Mouse (Mus musculus) thymus, adult 2 months (tissue): ENCODE data around the gene Draxin.

ENCODE experiments used
- CTCF ChIP-seq: fragments of 200-500 bp; IDR thresholded peaks from 2 replicates; pipeline ENCODE4 v1.5.1; 2012; ENCODE audit warnings: mild to moderate bottlenecking, control low read depth, low read length, moderate library complexity, borderline replicate concordance; ENCODE audit not compliant: control insufficient read depth, poor library complexity, insufficient read depth; ENCODE audit errors: extremely low read depth
- POLR2A ChIP-seq: fragments of 200-500 bp; IDR thresholded peaks from 2 replicates; pipeline ENCODE4 v1.6.1; 2012; ENCODE audit warnings: mild to moderate bottlenecking, low read length, control low read depth, moderate library complexity; ENCODE audit not compliant: control insufficient read depth, poor library complexity, insufficient read depth; ENCODE audit errors: extremely low read depth

- TF ChIP-seq CTCF (no peak), POLR2A (no peak)
Measured at GRCm38 (mm10) chr4:148131497-148132081, 1.1 kb upstream of the Draxin start.
